Mouse (Mus musculus) spleen, adult 18-20 months (tissue): ENCODE measurements around the gene Myb.

Experiments
- DNase-seq, 2 experiments: peaks; one replicate each; pipeline ENCODE4 v3.0.0; 2022; ENCODE audit warnings: mixed read lengths in 2 of 2

Myb gene

GRCm38 (mm10) chr10:21160537-21161358 lies at the start of gene Myb:
TSS of gene Myb (minus strand) at chr10:21160984.
- peak; percentile 55 to 66 for DNase-seq

GRCm38 (mm10) chr10:21207378-21207777 lies 46.6 kb upstream of the Myb start:
- no peak for DNase-seq

- DNase-seq: no peak
These were observed 45.4 kb upstream of the Myb start for GRCm38 (mm10) chr10:21206232-21206631.

GRCm38 (mm10) chr10:21204496-21205085 lies 43.8 kb upstream of the Myb start:
- DNase-seq: no peak

- no peak for DNase-seq
These were observed 43.1 kb upstream of the Myb start for GRCm38 (mm10) chr10:21203886-21204285.

- no peak for DNase-seq
These were observed 42.7 kb upstream of the Myb start for GRCm38 (mm10) chr10:21203461-21203860.

- DNase-seq: no peak
These were observed 40.0 kb upstream of the Myb start for GRCm38 (mm10) chr10:21200761-21201160.

GRCm38 (mm10) chr10:21200322-21200721 lies 39.5 kb upstream of the Myb start:
- no peak for DNase-seq

- DNase-seq: no peak
These were observed 35.9 kb upstream of the Myb start for GRCm38 (mm10) chr10:21196646-21197116.

- DNase-seq: no peak
These were observed 34.8 kb upstream of the Myb start for GRCm38 (mm10) chr10:21195597-21195996.

- no peak for DNase-seq
These were observed 33.2 kb upstream of the Myb start for GRCm38 (mm10) chr10:21193935-21194505.

GRCm38 (mm10) chr10:21193088-21193934 lies 32.5 kb upstream of the Myb start:
- DNase-seq: no peak

GRCm38 (mm10) chr10:21192436-21192835 lies 31.7 kb upstream of the Myb start:
- peak; percentile 17 to 22 for DNase-seq

GRCm38 (mm10) chr10:21189756-21190397 lies 29.1 kb upstream of the Myb start:
- DNase-seq: no peak

- DNase-seq: no peak
These were observed 28.5 kb upstream of the Myb start for GRCm38 (mm10) chr10:21189275-21189601.

- peak in 1 of 2 experiments; percentile 44 for DNase-seq
These were observed 27.9 kb upstream of the Myb start for GRCm38 (mm10) chr10:21188564-21189274.

GRCm38 (mm10) chr10:21187847-21188246 lies 27.1 kb upstream of the Myb start:
- DNase-seq: no peak

- DNase-seq: no peak
These were observed 25.9 kb upstream of the Myb start for GRCm38 (mm10) chr10:21186733-21187132.

- peak in 1 of 2 experiments; percentile 22 for DNase-seq
These were observed 17.9 kb upstream of the Myb start for GRCm38 (mm10) chr10:21178711-21179110.

GRCm38 (mm10) chr10:21178281-21178680 lies 17.5 kb upstream of the Myb start:
- no peak for DNase-seq

- DNase-seq: no peak
These were observed 11.9 kb upstream of the Myb start for GRCm38 (mm10) chr10:21172650-21173200.

GRCm38 (mm10) chr10:21168466-21168865 lies 7.7 kb upstream of the Myb start:
- DNase-seq: no peak
